Mouse (Mus musculus): Measurements from ENCODE around the gene Twf1. TPM values are rescaled to one million over a fixed set of nuclear protein-coding genes. Genes with fewer than 3 reads are reported as not detected.

The Twf1 gene
- 45.0 and 54.2 TPM in 2 replicates for polyA plus RNA-seq (2012; rRNA removed)

- TF ChIP-seq CTCF (conservative IDR thresholded peaks at IDR 0.05; ENCODE audit: insufficient read depth, insufficient read length, low read depth, low read length) = no peak
- peak; percentile 30 for TF ChIP-seq POLR2A (IDR thresholded peaks at IDR 0.05; ENCODE audit: low read depth, low read length)
- peak within 1 kb of the TSS; percentile 72 for H3K27ac ChIP-seq (ENCODE audit: insufficient read depth, low read depth, low read length)
- under 1% methylated on average over 66 of the region's 70 CpGs for WGBS
- DNase-seq = peak; percentile 98
- peaks cover 7% of the 10 kb centered on the region; the same call in 1 of the 2 replicates for H3K4me1 ChIP-seq (ENCODE audit: control insufficient read depth, insufficient read depth, low read length)
- peak within 1 kb of the TSS; percentile 97 for H3K4me3 ChIP-seq (ENCODE audit: insufficient read depth, low read depth, low read length)
- no peaks in the 10 kb centered on the region for H3K27me3 ChIP-seq (replicated peaks; ENCODE audit: control insufficient read depth, insufficient read depth, low read length)
- H3K36me3 ChIP-seq (ENCODE audit: control insufficient read depth, insufficient read depth, low read length) = 0 out of 2 replicates have a peak, but pooled peaks cover 2% of the 10 kb centered on the region
Observed at GRCm38 (mm10) chr15:94589219-94590075, at the start of gene Twf1. TSS of gene Twf1 (minus strand) at chr15:94589889.

DNA sequence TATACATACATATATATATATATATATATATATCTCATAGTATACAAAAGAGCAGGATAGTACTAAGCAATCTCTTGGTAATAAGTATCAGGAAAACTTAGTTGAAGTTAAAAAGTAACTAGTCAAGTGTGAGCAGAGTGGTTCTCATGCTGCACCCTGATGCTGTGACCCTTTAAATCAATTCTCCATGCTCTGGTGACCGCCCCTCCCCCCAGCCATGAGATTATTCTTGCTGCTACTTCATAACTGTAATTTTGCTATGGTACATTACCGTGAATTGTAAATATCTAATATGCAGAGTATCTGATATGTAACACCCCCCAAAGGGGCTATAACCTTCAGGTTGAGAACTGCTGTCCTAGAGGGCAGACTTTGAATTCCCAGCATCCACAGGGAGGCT, 49.4 kb upstream of the Twf1 start:
- Histone ChIP-seq H3K27ac (ENCODE audit: insufficient read depth, low read depth, low read length) (no peak overlapping the region), H3K4me3 (ENCODE audit: insufficient read depth, low read depth, low read length) (no peak overlapping the region), H3K4me1 (ENCODE audit: control insufficient read depth, insufficient read depth, low read length) (no peaks in the 10 kb centered on the region), H3K36me3 (ENCODE audit: control insufficient read depth, insufficient read depth, low read length) (no peaks in the 10 kb centered on the region), H3K27me3 (replicated peaks; ENCODE audit: control insufficient read depth, insufficient read depth, low read length) (no peaks in the 10 kb centered on the region)
- 55% methylated on average over 2 of the region's 2 CpGs for WGBS
- peak; percentile 46 for DNase-seq
- no peak for TF ChIP-seq CTCF (conservative IDR thresholded peaks at IDR 0.05; ENCODE audit: insufficient read depth, insufficient read length, low read depth, low read length)
- no peak for TF ChIP-seq POLR2A (IDR thresholded peaks at IDR 0.05; ENCODE audit: low read depth, low read length)

- no peak overlapping the region for H3K27ac ChIP-seq (ENCODE audit: insufficient read depth, low read depth, low read length)
- no peaks in the 10 kb centered on the region for H3K4me1 ChIP-seq (ENCODE audit: control insufficient read depth, insufficient read depth, low read length)
- WGBS = 74% methylated on average over 2 of the region's 2 CpGs
- TF ChIP-seq CTCF (conservative IDR thresholded peaks at IDR 0.05; ENCODE audit: insufficient read depth, insufficient read length, low read depth, low read length) = no peak
- no peak for TF ChIP-seq POLR2A (IDR thresholded peaks at IDR 0.05; ENCODE audit: low read depth, low read length)
- DNase-seq = no peak
- H3K4me3 ChIP-seq (ENCODE audit: insufficient read depth, low read depth, low read length) = no peak overlapping the region
- H3K36me3 ChIP-seq (ENCODE audit: control insufficient read depth, insufficient read depth, low read length) = no peaks in the 10 kb centered on the region
- H3K27me3 ChIP-seq (replicated peaks; ENCODE audit: control insufficient read depth, insufficient read depth, low read length) = no peaks in the 10 kb centered on the region
Observed at GRCm38 (mm10) chr15:94638207-94638606, 48.5 kb upstream of the Twf1 start.

DNA sequence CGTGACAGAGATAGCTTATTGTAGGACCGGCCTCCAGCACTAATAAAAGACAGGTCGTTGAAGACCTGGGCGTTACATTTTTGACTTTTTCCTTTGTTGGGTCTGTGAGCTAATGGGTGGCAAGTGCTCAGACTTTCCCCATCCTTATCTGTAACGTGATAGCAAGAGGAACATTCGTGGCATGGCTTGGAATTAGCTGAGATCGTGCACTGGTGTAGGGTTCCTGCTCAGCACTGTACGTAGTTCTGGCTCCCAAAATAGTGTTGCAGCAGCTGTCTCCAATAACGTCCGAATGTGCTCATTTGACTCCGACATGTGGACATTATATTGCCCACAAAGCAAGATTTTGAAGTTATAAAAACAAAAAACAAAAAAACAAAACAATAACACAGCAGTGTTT, 44.8 kb upstream of the Twf1 start:
- Histone ChIP-seq H3K27ac (ENCODE audit: insufficient read depth, low read depth, low read length) (no peak overlapping the region), H3K36me3 (ENCODE audit: control insufficient read depth, insufficient read depth, low read length) (no peaks in the 10 kb centered on the region), H3K27me3 (replicated peaks; ENCODE audit: control insufficient read depth, insufficient read depth, low read length) (no peaks in the 10 kb centered on the region), H3K4me1 (ENCODE audit: control insufficient read depth, insufficient read depth, low read length) (no peaks in the 10 kb centered on the region), H3K4me3 (ENCODE audit: insufficient read depth, low read depth, low read length) (no peak overlapping the region)
- no peak for DNase-seq
- WGBS = 65% methylated on average over 11 of the region's 11 CpGs
- no peak for TF ChIP-seq CTCF (conservative IDR thresholded peaks at IDR 0.05; ENCODE audit: insufficient read depth, insufficient read length, low read depth, low read length)
- TF ChIP-seq POLR2A (IDR thresholded peaks at IDR 0.05; ENCODE audit: low read depth, low read length) = no peak

DNA sequence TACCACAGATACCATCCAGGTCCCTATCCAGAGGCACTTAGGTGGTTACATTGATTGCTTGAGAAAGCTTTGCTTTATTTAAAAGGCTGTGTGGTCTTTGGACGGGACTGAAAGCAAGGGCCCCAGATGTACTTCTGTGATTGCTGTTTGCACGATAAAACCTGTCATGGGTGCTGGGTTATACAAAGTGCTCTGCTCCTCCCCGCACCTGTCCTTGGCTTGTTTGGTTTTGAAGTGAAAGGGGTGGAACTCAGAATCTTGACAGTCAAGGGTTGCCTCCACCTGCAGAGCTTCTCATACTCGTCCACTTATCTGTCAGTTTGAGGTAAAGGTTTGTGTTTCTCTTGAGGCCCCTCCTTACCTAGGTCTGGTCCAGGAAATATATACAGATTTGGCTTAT, 40.9 kb upstream of the Twf1 start:
- 84% methylated on average over 4 of the region's 4 CpGs for WGBS

DNA sequence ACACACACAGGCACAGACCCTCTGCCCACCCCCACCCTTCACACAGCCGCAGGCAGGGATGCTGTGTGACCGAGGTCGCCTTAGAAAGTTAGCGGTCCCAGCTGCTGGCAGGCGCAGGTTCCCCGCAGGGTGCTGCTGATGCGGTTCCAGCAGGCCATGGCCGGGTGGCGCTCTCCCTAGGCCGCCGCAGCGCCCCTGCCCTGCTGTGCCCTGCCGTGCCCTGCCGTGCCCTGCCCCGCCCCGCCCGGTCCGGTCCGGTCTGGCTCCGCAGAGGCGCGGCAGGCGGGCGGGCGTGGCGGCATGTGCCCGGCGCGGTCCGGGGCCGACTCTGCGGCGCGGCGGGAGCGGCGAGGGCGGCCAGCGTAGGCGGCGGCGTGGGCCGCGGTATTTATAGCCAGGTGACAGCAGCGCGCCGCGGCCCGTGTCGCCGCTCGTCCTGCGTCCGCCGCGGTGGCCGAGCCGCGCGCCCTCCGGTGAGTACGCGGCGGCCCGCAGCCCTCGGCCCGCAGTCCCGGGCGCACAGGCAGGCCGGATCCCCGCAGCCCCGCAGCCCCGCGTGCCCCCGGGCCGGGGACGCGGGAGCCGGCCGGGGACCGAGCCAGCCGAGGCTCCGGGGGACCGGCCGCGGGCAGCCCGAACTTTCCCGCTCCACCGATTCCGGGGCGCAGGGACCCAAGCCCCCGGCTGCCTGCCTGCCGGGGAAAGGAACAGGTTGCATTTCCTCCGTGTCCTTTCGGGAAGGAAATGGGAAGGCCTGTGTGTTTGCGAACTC, 39.3 kb upstream of the Twf1 start, which contains the start of gene Tmem117:
TSS of gene Tmem117 (plus strand) at position 403 of the 772 bp plus-strand sequence.
- DNase-seq = peak; percentile 72
- no peaks in the 10 kb centered on the region for H3K4me1 ChIP-seq (ENCODE audit: control insufficient read depth, insufficient read depth, low read length)
- H3K27me3 ChIP-seq (replicated peaks; ENCODE audit: control insufficient read depth, insufficient read depth, low read length) = no peaks in the 10 kb centered on the region
- no peaks in the 10 kb centered on the region for H3K36me3 ChIP-seq (ENCODE audit: control insufficient read depth, insufficient read depth, low read length)
- peak within 1 kb of the TSS; percentile 55 for H3K4me3 ChIP-seq (ENCODE audit: insufficient read depth, low read depth, low read length)
- TF ChIP-seq CTCF (conservative IDR thresholded peaks at IDR 0.05; ENCODE audit: insufficient read depth, insufficient read length, low read depth, low read length) (no peak), POLR2A (IDR thresholded peaks at IDR 0.05; ENCODE audit: low read depth, low read length) (no peak)
- 1% methylated on average over 93 of the region's 96 CpGs for WGBS
- peak within 1 kb of the TSS; percentile 3; the same call in 1 of the 2 replicates for H3K27ac ChIP-seq (ENCODE audit: insufficient read depth, low read depth, low read length)

More for the DNA sequence above, 40.9 kb upstream of the Twf1 start:
- Histone ChIP-seq H3K4me3 (ENCODE audit: insufficient read depth, low read depth, low read length) (no peak overlapping the region), H3K27me3 (replicated peaks; ENCODE audit: control insufficient read depth, insufficient read depth, low read length) (no peaks in the 10 kb centered on the region), H3K4me1 (ENCODE audit: control insufficient read depth, insufficient read depth, low read length) (no peaks in the 10 kb centered on the region), H3K36me3 (ENCODE audit: control insufficient read depth, insufficient read depth, low read length) (no peaks in the 10 kb centered on the region), H3K27ac (ENCODE audit: insufficient read depth, low read depth, low read length) (no peak overlapping the region)
- DNase-seq = no peak
- no peak for TF ChIP-seq CTCF (conservative IDR thresholded peaks at IDR 0.05; ENCODE audit: insufficient read depth, insufficient read length, low read depth, low read length)
- TF ChIP-seq POLR2A (IDR thresholded peaks at IDR 0.05; ENCODE audit: low read depth, low read length) = no peak

DNA sequence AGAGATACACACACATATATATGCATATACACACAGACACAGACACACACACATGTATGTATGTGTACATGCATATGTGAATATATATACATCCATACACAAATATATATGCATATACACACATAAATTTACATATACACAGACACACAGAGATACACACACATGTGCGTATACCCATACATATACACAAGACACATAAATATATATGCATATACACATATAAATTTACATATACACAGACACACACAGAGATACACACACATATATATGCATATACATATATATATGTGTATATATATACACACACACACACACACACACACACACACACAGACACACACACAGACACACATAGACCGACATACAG, 38.8 kb upstream of the Twf1 start:
- H3K36me3 ChIP-seq (ENCODE audit: control insufficient read depth, insufficient read depth, low read length) = no peaks in the 10 kb centered on the region
- no peaks in the 10 kb centered on the region for H3K27me3 ChIP-seq (replicated peaks; ENCODE audit: control insufficient read depth, insufficient read depth, low read length)
- WGBS = 49% methylated on average over 2 of the region's 2 CpGs
- no peak for TF ChIP-seq CTCF (conservative IDR thresholded peaks at IDR 0.05; ENCODE audit: insufficient read depth, insufficient read length, low read depth, low read length)
- no peak for TF ChIP-seq POLR2A (IDR thresholded peaks at IDR 0.05; ENCODE audit: low read depth, low read length)
- no peak overlapping the region for H3K27ac ChIP-seq (ENCODE audit: insufficient read depth, low read depth, low read length)
- H3K4me3 ChIP-seq (ENCODE audit: insufficient read depth, low read depth, low read length) = peak overlapping the region; percentile 55; the same call in 1 of the 2 replicates
- DNase-seq = no peak
- H3K4me1 ChIP-seq (ENCODE audit: control insufficient read depth, insufficient read depth, low read length) = no peaks in the 10 kb centered on the region

Measured in kidney, adult 2 months (tissue).